Mouse (Mus musculus) adrenal gland, postnatal 10 days (tissue): Measurements from ENCODE around the gene Hsd11b2. TPM values are rescaled to one million over a fixed set of nuclear protein-coding genes. Genes with fewer than 3 reads are reported as not detected.
A peak's percentile ranks its signal among the peaks of the same experiment; 100 is the strongest.

ENCODE experiments used
- DNase-seq: peaks from one replicate; pipeline ENCODE4 v3.0.0; 2021; ENCODE audit warnings: mixed read lengths
- long read RNA-seq, 2 experiments: library from polyadenylated mRNA; stranded (forward); transcript quantifications; one replicate each; pipeline ENCODE4 v2.0.0; 2021
- total RNA-seq, 2 experiments: library from RNA; stranded (reverse); gene quantifications; 2 replicates each; pipeline ENCODE4 v1.2.3; 2021

The Hsd11b2 gene
- total RNA-seq: 1 to 10 TPM; 1.9 to 2.5 TPM
- long read RNA-seq, experiment 1, partial matches to known transcripts: 1 of 1 reads
- long read RNA-seq, experiment 1, other reads (novel, unspliced or antisense): 0 of 1 reads
- long read RNA-seq, experiment 2, transcript Hsd11b2-201 (5 exons, 1,840 nt): major isoform, 10 of 13 reads
- long read RNA-seq, experiment 2, partial matches to known transcripts: 2 of 13 reads
- long read RNA-seq, experiment 2, other reads (novel, unspliced or antisense): 1 of 13 reads

DNA sequence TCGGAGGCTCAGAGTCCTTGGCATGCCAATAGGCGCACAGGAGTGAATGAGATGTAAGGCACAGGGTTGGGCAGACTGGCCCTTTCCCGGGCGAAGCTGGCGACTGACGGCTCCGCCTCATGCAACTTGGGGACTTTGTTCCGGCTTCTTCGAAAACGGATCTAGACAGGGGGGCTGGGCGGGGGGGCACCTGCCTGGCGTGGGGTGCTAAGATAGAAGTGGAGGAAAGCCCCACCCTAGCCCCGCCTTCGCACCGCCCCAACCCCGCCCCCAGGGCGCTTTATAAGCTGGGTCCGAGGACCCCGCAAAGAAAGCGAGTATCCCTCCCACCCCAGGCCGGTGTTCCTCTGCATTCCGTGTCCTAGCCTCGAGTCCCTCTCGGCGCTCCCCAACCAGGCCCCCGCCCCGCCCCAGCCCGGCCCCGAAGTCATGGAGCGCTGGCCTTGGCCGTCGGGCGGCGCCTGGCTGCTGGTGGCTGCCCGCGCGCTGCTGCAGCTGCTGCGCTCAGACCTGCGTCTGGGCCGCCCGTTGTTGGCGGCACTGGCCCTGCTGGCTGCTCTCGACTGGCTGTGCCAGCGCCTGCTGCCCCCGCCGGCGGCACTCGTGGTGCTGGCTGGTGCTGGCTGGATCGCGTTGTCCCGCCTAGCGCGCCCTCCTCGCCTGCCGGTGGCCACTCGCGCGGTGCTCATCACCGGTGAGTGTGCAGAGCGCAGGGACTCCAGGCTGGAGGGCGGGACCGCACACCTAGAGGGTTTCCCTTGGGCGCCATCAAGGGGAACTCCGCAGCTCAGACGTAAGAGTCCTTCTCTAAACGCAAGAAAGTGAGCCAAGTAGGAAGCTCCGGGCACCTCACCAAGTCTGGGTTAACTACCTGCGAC lies at the start of gene Hsd11b2:
Gene Hsd11b2, plus strand, starts transcription at position 320 of the 878 bp plus-strand sequence.
- DNase-seq: peak; percentile 60

- no peak for DNase-seq
Measured at GRCm38 (mm10) chr8:105469041-105469695, 49.4 kb upstream of the Hsd11b2 start.

DNA sequence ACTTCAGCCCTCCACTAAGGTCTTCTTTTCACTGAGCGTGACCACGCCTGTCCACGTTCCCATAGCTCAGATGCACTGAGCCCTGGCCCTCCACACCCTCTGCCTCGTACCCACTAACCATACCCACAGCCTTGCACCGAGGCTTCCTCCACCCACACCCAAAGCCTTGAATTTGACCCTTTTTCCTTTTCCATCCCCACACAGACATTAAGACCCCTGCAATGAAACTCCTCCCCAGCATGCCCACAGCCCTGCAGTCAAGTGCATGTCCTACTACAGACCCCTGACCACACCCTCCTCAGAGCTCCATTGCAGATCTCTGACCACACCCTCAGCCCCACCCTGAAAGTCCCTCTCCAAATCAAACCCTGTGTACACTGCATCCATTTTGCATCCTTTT lies 48.7 kb upstream of the Hsd11b2 start:
- DNase-seq: no peak

- DNase-seq: no peak
Measured at GRCm38 (mm10) chr8:105470262-105470661, 48.3 kb upstream of the Hsd11b2 start.

DNA sequence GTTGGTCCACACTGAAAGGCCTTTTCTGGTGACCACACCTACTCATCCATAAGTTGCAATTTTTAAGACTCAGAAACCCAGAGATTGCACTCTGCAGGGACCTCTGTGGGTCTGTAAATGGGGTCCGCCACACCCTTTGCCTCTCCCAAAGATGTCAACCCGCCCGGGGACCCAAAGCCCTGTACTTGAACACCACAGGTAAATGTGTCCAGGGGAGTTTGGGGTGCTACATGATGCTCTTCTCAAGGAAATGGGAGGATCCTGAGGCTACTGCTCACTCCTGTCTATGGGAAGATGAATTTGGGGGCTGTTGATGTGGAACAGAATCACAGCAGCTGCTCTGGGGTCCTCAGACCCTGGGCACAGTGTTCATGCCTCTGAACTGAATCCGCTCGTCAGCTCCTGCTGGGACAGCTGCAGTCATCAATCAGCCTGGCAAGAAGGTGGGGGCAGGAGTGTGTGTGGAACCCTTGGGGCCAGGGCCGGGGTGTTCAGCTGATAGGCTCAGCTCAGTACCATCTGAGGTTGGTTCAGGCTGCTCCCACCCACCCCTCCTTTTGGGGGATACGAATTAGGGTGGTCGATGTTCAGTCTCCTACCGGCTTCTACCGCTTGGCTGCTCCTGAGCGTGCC lies 47.8 kb upstream of the Hsd11b2 start:
- no peak for DNase-seq

- DNase-seq: peak; percentile 94
Measured at GRCm38 (mm10) chr8:105471314-105472015, 47.1 kb upstream of the Hsd11b2 start, which contains the start of gene Tppp3. TSS of gene Tppp3 (minus strand) at chr8:105471526.

GRCm38 (mm10) chr8:105472414-105472932 lies 46.1 kb upstream of the Hsd11b2 start:
- no peak for DNase-seq

- DNase-seq: no peak
Measured at GRCm38 (mm10) chr8:105472983-105473382, 45.6 kb upstream of the Hsd11b2 start.

DNA sequence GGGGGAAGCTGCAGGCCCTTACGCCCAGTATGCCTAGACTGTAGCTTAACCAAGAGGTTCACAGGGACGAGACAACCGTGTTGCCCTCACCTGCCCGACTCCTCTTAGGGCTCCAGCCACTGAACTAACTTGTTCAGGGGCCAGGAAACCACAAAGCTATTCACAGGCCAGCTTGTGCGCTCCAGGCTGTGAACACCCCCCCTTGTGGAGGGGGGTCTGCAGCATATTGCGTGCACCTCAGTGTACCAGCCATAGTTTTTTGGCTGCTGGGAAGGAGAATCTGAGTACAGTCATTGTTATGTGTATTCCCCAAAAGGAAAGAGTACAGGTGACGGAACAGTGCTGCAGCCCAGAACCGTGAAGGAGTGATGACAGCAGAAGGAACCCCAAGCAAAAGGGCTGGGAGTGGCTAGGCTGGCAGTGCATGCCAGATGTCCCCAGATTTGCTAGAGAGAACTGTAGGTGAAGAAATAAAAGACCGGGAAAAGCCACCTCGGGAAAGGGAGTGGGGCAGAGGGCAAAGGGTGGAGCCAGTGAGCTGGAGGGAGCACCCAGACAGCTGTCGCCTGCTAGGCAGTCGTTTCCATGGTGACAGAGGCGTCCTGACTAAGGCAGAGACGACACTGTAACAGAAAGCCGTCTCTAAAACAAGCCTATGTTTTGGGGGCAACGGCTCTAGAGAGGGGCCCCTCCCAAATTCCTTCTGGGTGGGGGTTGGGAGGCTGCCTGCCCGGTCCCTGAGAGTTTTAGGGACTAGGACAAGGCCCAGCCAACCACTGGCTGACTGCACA lies 44.5 kb upstream of the Hsd11b2 start:
- peak; percentile 76 for DNase-seq

DNA sequence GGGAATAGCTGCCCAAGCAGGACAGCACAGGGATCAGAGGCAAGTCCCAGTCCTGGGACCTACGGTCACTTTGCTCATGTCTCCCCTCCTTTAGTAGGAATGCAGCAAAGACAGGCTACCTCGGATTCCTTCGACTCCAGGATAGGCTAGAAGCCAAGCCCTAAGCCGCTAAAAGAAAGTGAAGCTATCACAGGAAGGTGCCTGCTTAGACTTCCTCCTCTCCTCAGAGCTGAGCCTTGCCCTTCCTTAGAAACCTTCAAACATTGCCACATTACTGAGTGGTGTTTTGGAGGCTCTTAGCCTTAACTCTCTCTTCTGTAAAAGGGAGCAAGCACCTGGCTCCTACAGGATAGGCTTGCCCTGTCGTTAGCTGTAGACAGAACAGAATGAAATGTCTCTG lies 43.9 kb upstream of the Hsd11b2 start:
- DNase-seq: no peak

- no peak for DNase-seq
Measured at GRCm38 (mm10) chr8:105475254-105475653, 43.3 kb upstream of the Hsd11b2 start.

DNA sequence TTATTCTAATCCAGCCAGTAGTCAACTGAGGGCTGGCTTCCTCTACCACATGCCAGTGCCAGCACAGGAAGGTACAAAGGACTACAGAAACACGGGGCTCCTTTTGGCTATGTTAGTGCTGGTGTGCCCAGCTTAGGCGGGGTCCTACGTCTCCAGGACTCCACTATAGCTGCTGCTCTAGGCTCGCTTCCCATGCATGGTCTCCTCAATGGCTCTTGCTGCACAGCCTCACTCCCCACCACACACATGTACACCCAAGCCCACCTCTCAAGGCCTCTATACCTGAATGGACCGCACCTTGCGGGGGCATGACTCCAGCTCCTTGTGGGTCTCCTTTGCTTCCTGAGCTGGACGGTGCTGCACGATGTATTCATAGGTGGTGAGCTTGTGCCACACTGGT lies 42.8 kb upstream of the Hsd11b2 start:
- DNase-seq: no peak

DNA sequence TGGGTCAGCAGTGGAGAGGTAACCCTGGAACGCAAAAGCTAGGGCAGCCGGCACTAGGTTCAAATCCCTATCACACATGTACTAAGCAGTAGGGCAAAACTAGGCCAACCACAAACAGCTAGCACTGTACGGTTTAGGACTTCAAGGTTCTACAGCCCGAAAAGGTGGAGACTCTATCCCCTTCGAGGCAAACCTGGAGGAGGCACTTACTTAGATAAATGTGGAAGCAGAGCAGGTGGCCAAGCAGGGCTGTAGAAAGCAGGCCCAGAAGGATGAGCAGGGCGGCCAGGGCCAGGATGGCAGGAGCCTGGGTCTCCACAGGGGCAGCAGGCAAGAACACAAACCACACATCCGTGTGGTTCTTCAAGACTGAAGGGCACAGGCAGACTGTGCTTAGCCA lies 42.4 kb upstream of the Hsd11b2 start:
- DNase-seq: no peak

DNA sequence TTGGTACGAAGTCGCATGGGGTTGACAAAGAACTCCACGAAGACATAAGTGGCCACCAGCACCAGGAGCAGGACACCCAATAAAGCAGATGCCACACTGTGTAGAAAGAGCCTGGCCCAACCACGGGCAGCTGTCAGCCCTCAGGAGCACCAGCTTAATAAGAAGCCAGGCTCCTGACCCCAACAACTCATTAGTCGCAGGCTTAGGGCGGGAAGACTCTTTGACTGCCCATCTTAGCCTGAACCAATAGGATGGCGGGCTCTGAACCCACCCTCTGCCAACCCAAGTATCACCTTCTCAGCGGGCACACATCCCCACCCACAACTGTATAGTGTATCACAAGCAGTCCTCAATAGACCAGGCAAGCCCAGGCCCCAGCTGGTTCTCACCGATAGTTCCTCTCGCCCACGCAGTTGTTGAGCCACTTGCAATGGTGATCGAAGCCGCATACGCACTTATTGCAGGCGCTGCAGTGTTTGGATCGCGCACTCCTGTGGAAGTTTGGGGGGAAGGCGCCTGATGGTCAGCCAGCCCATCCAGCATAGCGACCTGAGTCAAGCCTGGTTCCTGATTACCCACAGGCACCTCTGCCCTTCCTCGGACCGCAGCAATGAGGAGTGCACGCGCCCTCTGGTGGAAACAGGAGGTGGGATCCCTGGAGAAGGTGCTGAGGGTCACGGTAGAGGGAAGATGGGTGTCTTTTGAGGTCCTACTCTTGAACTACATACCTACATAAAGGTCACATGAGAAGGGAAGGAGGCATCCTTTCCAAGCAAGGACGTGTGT lies 41.7 kb upstream of the Hsd11b2 start:
- peak; percentile 77 for DNase-seq

DNA sequence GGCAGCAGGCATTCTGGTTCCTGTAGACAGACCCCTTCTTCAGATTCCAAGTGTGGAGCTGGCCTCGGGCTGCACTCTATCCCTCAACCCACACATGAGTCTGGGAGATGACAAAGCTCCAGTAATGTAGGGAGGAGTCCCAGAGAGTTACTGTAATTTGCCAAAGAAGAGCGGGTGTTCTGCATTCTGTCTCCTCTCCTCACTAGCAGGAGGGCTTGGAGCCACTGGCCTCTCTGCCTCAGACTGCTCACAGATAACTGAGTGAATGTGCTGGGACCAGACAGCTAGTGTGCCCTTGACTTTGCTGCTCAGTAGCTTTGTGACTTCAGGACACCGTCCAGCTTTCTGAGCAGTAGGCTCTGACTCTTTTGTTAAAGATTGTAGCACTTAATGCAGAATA lies 40.8 kb upstream of the Hsd11b2 start:
- no peak for DNase-seq

DNA sequence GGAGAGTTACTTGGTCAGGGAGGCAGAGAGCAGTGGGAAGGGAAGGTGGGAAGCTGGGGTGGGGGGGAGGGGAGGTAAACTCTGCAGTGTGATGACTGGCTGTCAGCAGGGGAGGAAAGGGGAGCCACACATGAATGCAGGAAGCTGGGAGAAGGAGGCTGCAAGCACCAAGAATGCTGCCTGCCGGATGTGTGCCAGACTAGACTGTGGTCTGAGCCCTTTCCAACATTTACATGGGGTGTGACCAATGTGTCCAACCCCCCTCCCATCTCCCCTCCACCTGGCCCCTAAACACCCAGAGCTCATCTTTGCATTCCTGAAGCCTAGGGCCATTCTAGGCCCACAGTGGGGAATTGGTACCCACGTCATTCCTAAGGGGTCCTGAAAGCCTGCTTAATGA lies 37.5 kb upstream of the Hsd11b2 start:
- DNase-seq: no peak

GRCm38 (mm10) chr8:105481453-105481852 lies 37.1 kb upstream of the Hsd11b2 start:
- peak; percentile 58 for DNase-seq

DNA sequence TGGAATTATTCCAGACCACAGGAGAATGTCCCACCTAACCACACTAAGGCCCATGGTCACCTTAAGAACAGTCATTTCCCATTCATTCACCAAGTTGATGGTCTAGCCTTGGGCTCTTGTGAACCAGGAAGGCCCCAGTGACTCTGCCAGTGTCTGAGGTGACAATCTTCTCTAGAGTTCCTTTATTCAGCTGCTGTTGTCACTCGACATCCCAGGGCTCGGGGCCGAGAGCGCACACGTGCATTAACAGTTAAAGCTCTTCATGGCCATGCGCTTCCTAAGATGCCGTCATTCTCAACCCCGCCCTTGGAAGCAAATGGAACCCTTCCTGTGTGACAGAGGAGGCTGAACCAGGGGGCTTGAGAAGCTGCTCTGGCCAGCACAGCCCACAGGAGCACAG lies 36.4 kb upstream of the Hsd11b2 start:
- no peak for DNase-seq

GRCm38 (mm10) chr8:105483212-105484029 lies 35.1 kb upstream of the Hsd11b2 start:
- DNase-seq: peak; percentile 62
